Mouse (Mus musculus) left cerebral cortex, adult 2 months (tissue): ENCODE results near the gene Podnl1. TPM values are rescaled to one million over a fixed set of nuclear protein-coding genes. Genes with fewer than 3 reads are reported as not detected.
A peak's percentile ranks its signal among the peaks of the same experiment; 100 is the strongest.

ENCODE experiments used
- DNase-seq, 2 experiments: peaks; one replicate each; pipeline ENCODE4 v3.0.0; 2021 to 2022; ENCODE audit warnings: low spot score in 2 of 2, mixed read lengths in 1 of 2; ENCODE audit errors: extremely low spot score in 1 of 2
- H3K27ac ChIP-seq: fragments of 200-600 bp; 2 replicates; pipeline ENCODE4 v1.8.1; 2022
- H3K4me3 ChIP-seq: fragments of 200-600 bp; 2 replicates; pipeline ENCODE4 v1.8.1; 2022
- CTCF ChIP-seq: fragments of 200-600 bp; IDR thresholded peaks from 2 replicates; pipeline ENCODE4 v1.8.1; 2022; ENCODE audit warnings: antibody characterized with exemption, mild to moderate bottlenecking, moderate library complexity
- intact Hi-C: fragments of 180-260 bp; cut with DNase I; formaldehyde crosslinking; loops from one replicate; pipeline ENCODE4 v1.15.1; 2025
- total RNA-seq, 2 experiments: library from RNA; stranded (reverse); gene quantifications; 2 replicates each; pipeline ENCODE4 v1.2.3; 2021

Podnl1 gene
- total RNA-seq, 2 experiments from 2014 or later, result not detected

- Histone ChIP-seq H3K4me3 (peak overlapping the region; percentile 57), H3K27ac (no peak overlapping the region; the same call in 1 of the 2 replicates)
- TF ChIP-seq CTCF, result no peak
- no peak for DNase-seq
- intact Hi-C loops, result no loop called here
Observed at GRCm38 (mm10) chr8:84103601-84104000, 22.2 kb upstream of the Podnl1 start.

- H3K4me3 ChIP-seq, result peak overlapping the region; percentile 57
- DNase-seq, result peak in 1 of 2 experiments; percentile 46
- peak; percentile 38 for TF ChIP-seq CTCF
- intact Hi-C loops, result no loop called here
- H3K27ac ChIP-seq, result peak overlapping the region; percentile 64
Observed at GRCm38 (mm10) chr8:84104221-84104620, 21.6 kb upstream of the Podnl1 start.

GRCm38 (mm10) chr8:84104697-84105609 is 20.8 kb upstream of the Podnl1 start, which contains the start of gene Dcaf15:
TSS of gene Dcaf15 (minus strand) at chr8:84104768.
- intact Hi-C loops, result no loop called here
- Histone ChIP-seq H3K27ac (peak within 1 kb of the TSS; percentile 74), H3K4me3 (peak within 1 kb of the TSS; percentile 57)
- DNase-seq, result peak; percentile 95 to 96
- no peak for TF ChIP-seq CTCF

- no peak for TF ChIP-seq CTCF
- intact Hi-C loops, result no loop called here
- no peak overlapping the region for H3K27ac ChIP-seq
- H3K4me3 ChIP-seq, result no peak overlapping the region
- no peak for DNase-seq
Observed at GRCm38 (mm10) chr8:84105676-84106075, 20.1 kb upstream of the Podnl1 start.

GRCm38 (mm10) chr8:84106216-84107040 is 19.4 kb upstream of the Podnl1 start:
- DNase-seq, result no peak
- no peak for TF ChIP-seq CTCF
- Histone ChIP-seq H3K27ac (no peak overlapping the region), H3K4me3 (no peak overlapping the region)
- intact Hi-C loops, result no loop called here

GRCm38 (mm10) chr8:84115646-84116045 is 10.1 kb upstream of the Podnl1 start:
- no peak for DNase-seq
- intact Hi-C loops, result no loop called here
- TF ChIP-seq CTCF, result no peak
- no peak overlapping the region for H3K4me3 ChIP-seq
- H3K27ac ChIP-seq, result no peak overlapping the region

- Histone ChIP-seq H3K27ac (no peak overlapping the region), H3K4me3 (no peak overlapping the region)
- TF ChIP-seq CTCF, result no peak
- intact Hi-C loops, result no loop called here
- DNase-seq, result no peak
Observed at GRCm38 (mm10) chr8:84122151-84122550, 3.6 kb upstream of the Podnl1 start.

GRCm38 (mm10) chr8:84126742-84127141 is 953 bp downstream of the Podnl1 start:
- H3K4me3 ChIP-seq, result no peak overlapping the region
- intact Hi-C loops, result no loop called here

GRCm38 (mm10) chr8:84127202-84127901 is 1.6 kb downstream of the Podnl1 start:
- no peak for DNase-seq
- H3K4me3 ChIP-seq, result no peak overlapping the region
- no peak overlapping the region for H3K27ac ChIP-seq
- intact Hi-C loops, result no loop called here
- no peak for TF ChIP-seq CTCF

More at GRCm38 (mm10) chr8:84126742-84127141, 953 bp downstream of the Podnl1 start:
- DNase-seq, result no peak
- TF ChIP-seq CTCF, result no peak
- H3K27ac ChIP-seq, result no peak overlapping the region

GRCm38 (mm10) chr8:84128277-84128676 is 2.5 kb downstream of the Podnl1 start:
- Histone ChIP-seq H3K27ac (no peak overlapping the region), H3K4me3 (no peak overlapping the region)
- no peak for DNase-seq
- intact Hi-C loops, result no loop called here
- no peak for TF ChIP-seq CTCF

- no peak overlapping the region for H3K4me3 ChIP-seq
- no peak overlapping the region for H3K27ac ChIP-seq
- no peak for TF ChIP-seq CTCF
- intact Hi-C loops, result no loop called here
- no peak for DNase-seq
Observed at GRCm38 (mm10) chr8:84130806-84131205, 5.0 kb downstream of the Podnl1 start.

- Histone ChIP-seq H3K4me3 (no peak overlapping the region), H3K27ac (no peak overlapping the region)
- DNase-seq, result no peak
- intact Hi-C loops, result no loop called here
- no peak for TF ChIP-seq CTCF
Observed at GRCm38 (mm10) chr8:84132225-84132624, 6.4 kb downstream of the Podnl1 start.
